Mouse (Mus musculus): Measurements from ENCODE around the gene AY074887. TPM values are rescaled to one million over a fixed set of nuclear protein-coding genes. Genes with fewer than 3 reads are reported as not detected.
"Not testable (repeated sequence)": the region's sequence is repeated elsewhere in the genome, so short reads cannot be mapped to it uniquely, and the experiment has no call there.

AY074887 gene
- polyA plus RNA-seq, 1 experiment = 0.13 TPM

GRCm38 (mm10) chr9:54981291-54982191, 30.7 kb upstream of the AY074887 start:
- no peak for TF ChIP-seq CTCF (IDR thresholded peaks at IDR 0.05; ENCODE audit: control insufficient read depth, insufficient read depth, insufficient read length)
- TF ChIP-seq FOSL1 (IDR thresholded peaks at IDR 0.05; ENCODE audit: insufficient read depth, low read length, poor library complexity, severe bottlenecking) = no peak
- TF ChIP-seq MYOD1 (IDR thresholded peaks at IDR 0.05; ENCODE audit: control insufficient read depth, insufficient read length, low read depth) = no peak
- no peak for TF ChIP-seq MYOG (IDR thresholded peaks at IDR 0.05; ENCODE audit: control insufficient read depth, extremely low read depth, insufficient read length)
- TF ChIP-seq CEBPB (IDR thresholded peaks at IDR 0.05; ENCODE audit: low read depth) = no peak
- no peak for TF ChIP-seq MAX (IDR thresholded peaks at IDR 0.05)
- no peak for TF ChIP-seq USF1 (IDR thresholded peaks at IDR 0.05; ENCODE audit: low read depth)
- H3K4me3 ChIP-seq (ENCODE audit: insufficient read depth, poor library complexity, severe bottlenecking) = no peak overlapping the region
- H3K27me3 ChIP-seq (ENCODE audit: control insufficient read depth, insufficient read depth, insufficient read length) = peaks cover 29% of the 10 kb centered on the region
- H3ac ChIP-seq (ENCODE audit: control insufficient read depth, insufficient read length, low read depth) = no peak overlapping the region
- no peaks in the 10 kb centered on the region for H3K79me3 ChIP-seq (ENCODE audit: low read depth)
- no peaks in the 10 kb centered on the region for H3K36me3 ChIP-seq (ENCODE audit: control insufficient read depth, insufficient read depth)
- no peaks in the 10 kb centered on the region for H3K79me2 ChIP-seq (ENCODE audit: control insufficient read depth, insufficient read depth)

GRCm38 (mm10) chr9:54980674-54981073, 29.9 kb upstream of the AY074887 start, which contains the start of gene Chrna5:
TSS of gene Chrna5 (plus strand) at chr9:54980880.
- no peaks in the 10 kb centered on the region for H3K79me3 ChIP-seq (ENCODE audit: low read depth)
- no peak within 1 kb of the TSS for H3K4me3 ChIP-seq (ENCODE audit: insufficient read depth, poor library complexity, severe bottlenecking)
- H3K79me2 ChIP-seq (ENCODE audit: control insufficient read depth, insufficient read depth) = no peaks in the 10 kb centered on the region
- peaks cover 29% of the 10 kb centered on the region for H3K27me3 ChIP-seq (ENCODE audit: control insufficient read depth, insufficient read depth, insufficient read length)
- no peaks in the 10 kb centered on the region for H3K36me3 ChIP-seq (ENCODE audit: control insufficient read depth, insufficient read depth)
- H3ac ChIP-seq (ENCODE audit: control insufficient read depth, insufficient read length, low read depth) = no peak within 1 kb of the TSS
- TF ChIP-seq MYOD1 (IDR thresholded peaks at IDR 0.05; ENCODE audit: control insufficient read depth, insufficient read length, low read depth) (no peak), CEBPB (IDR thresholded peaks at IDR 0.05; ENCODE audit: low read depth) (no peak), CTCF (IDR thresholded peaks at IDR 0.05; ENCODE audit: control insufficient read depth, insufficient read depth, insufficient read length) (no peak), FOSL1 (IDR thresholded peaks at IDR 0.05; ENCODE audit: insufficient read depth, low read length, poor library complexity, severe bottlenecking) (no peak), MYOG (IDR thresholded peaks at IDR 0.05; ENCODE audit: control insufficient read depth, extremely low read depth, insufficient read length) (no peak), MAX (IDR thresholded peaks at IDR 0.05) (no peak), USF1 (IDR thresholded peaks at IDR 0.05; ENCODE audit: low read depth) (no peak)

- H3K27me3 ChIP-seq (ENCODE audit: control insufficient read depth, insufficient read depth, insufficient read length) = peaks cover 4% of the 10 kb centered on the region
- no peaks in the 10 kb centered on the region for H3K79me3 ChIP-seq (ENCODE audit: low read depth)
- H3K79me2 ChIP-seq (ENCODE audit: control insufficient read depth, insufficient read depth) = no peaks in the 10 kb centered on the region
- no peak overlapping the region for H3K4me3 ChIP-seq (ENCODE audit: insufficient read depth, poor library complexity, severe bottlenecking)
- TF ChIP-seq FOSL1 (IDR thresholded peaks at IDR 0.05; ENCODE audit: insufficient read depth, low read length, poor library complexity, severe bottlenecking) = no peak
- H3ac ChIP-seq (ENCODE audit: control insufficient read depth, insufficient read length, low read depth) = no peak overlapping the region
- no peaks in the 10 kb centered on the region for H3K36me3 ChIP-seq (ENCODE audit: control insufficient read depth, insufficient read depth)
These were observed 19.3 kb upstream of the AY074887 start for GRCm38 (mm10) chr9:54969972-54970637.

- TF ChIP-seq CTCF (IDR thresholded peaks at IDR 0.05; ENCODE audit: control insufficient read depth, insufficient read depth, insufficient read length) (no peak), MAX (IDR thresholded peaks at IDR 0.05) (no peak), CEBPB (IDR thresholded peaks at IDR 0.05; ENCODE audit: low read depth) (no peak), FOSL1 (IDR thresholded peaks at IDR 0.05; ENCODE audit: insufficient read depth, low read length, poor library complexity, severe bottlenecking) (no peak), MYOD1 (IDR thresholded peaks at IDR 0.05; ENCODE audit: control insufficient read depth, insufficient read length, low read depth) (no peak), USF1 (IDR thresholded peaks at IDR 0.05; ENCODE audit: low read depth) (no peak), MYOG (IDR thresholded peaks at IDR 0.05; ENCODE audit: control insufficient read depth, extremely low read depth, insufficient read length) (no peak)
- H3K79me3 ChIP-seq (ENCODE audit: low read depth) = no peaks in the 10 kb centered on the region
- no peaks in the 10 kb centered on the region for H3K27me3 ChIP-seq (ENCODE audit: control insufficient read depth, insufficient read depth, insufficient read length)
- no peak overlapping the region for H3K4me3 ChIP-seq (ENCODE audit: insufficient read depth, poor library complexity, severe bottlenecking)
- no peaks in the 10 kb centered on the region for H3K79me2 ChIP-seq (ENCODE audit: control insufficient read depth, insufficient read depth)
- H3K36me3 ChIP-seq (ENCODE audit: control insufficient read depth, insufficient read depth) = peaks cover 13% of the 10 kb centered on the region
- H3ac ChIP-seq (ENCODE audit: control insufficient read depth, insufficient read length, low read depth) = no peak overlapping the region
These were observed 12.9 kb upstream of the AY074887 start for GRCm38 (mm10) chr9:54963669-54964068.

- no peaks in the 10 kb centered on the region for H3K27me3 ChIP-seq (ENCODE audit: control insufficient read depth, insufficient read depth, insufficient read length)
- no peaks in the 10 kb centered on the region for H3K79me3 ChIP-seq (ENCODE audit: low read depth)
- no peaks in the 10 kb centered on the region for H3K79me2 ChIP-seq (ENCODE audit: control insufficient read depth, insufficient read depth)
- no peak overlapping the region for H3ac ChIP-seq (ENCODE audit: control insufficient read depth, insufficient read length, low read depth)
- TF ChIP-seq CEBPB (IDR thresholded peaks at IDR 0.05; ENCODE audit: low read depth) = no peak
- TF ChIP-seq FOSL1 (IDR thresholded peaks at IDR 0.05; ENCODE audit: insufficient read depth, low read length, poor library complexity, severe bottlenecking) = no peak
- no peak for TF ChIP-seq CTCF (IDR thresholded peaks at IDR 0.05; ENCODE audit: control insufficient read depth, insufficient read depth, insufficient read length)
- no peak for TF ChIP-seq MYOG (IDR thresholded peaks at IDR 0.05; ENCODE audit: control insufficient read depth, extremely low read depth, insufficient read length)
- no peak for TF ChIP-seq MAX (IDR thresholded peaks at IDR 0.05)
- no peak for TF ChIP-seq MYOD1 (IDR thresholded peaks at IDR 0.05; ENCODE audit: control insufficient read depth, insufficient read length, low read depth)
- no peak for TF ChIP-seq USF1 (IDR thresholded peaks at IDR 0.05; ENCODE audit: low read depth)
- no peak overlapping the region for H3K4me3 ChIP-seq (ENCODE audit: insufficient read depth, poor library complexity, severe bottlenecking)
- peaks cover 38% of the 10 kb centered on the region for H3K36me3 ChIP-seq (ENCODE audit: control insufficient read depth, insufficient read depth)
These were observed 10.3 kb upstream of the AY074887 start for GRCm38 (mm10) chr9:54961059-54961458.

GRCm38 (mm10) chr9:54950162-54950561, 636 bp downstream of the AY074887 start:
- Histone ChIP-seq H3K79me2 (ENCODE audit: control insufficient read depth, insufficient read depth) (peaks cover 37% of the 10 kb centered on the region), H3K79me3 (ENCODE audit: low read depth) (peaks cover 25% of the 10 kb centered on the region), H3K36me3 (ENCODE audit: control insufficient read depth, insufficient read depth) (peaks cover 28% of the 10 kb centered on the region), H3ac (ENCODE audit: control insufficient read depth, insufficient read length, low read depth) (peak overlapping the region; percentile 32), H3K4me3 (ENCODE audit: insufficient read depth, poor library complexity, severe bottlenecking) (peak overlapping the region; percentile 78)
- not testable (repeated sequence) for H3K27me3 ChIP-seq (ENCODE audit: control insufficient read depth, insufficient read depth, insufficient read length)

All from C2C12 (cell line).